Mouse (Mus musculus): Measurements from ENCODE around the gene Pum1.
"Not testable (repeated sequence)": the region's sequence is repeated elsewhere in the genome, so short reads cannot be mapped to it uniquely, and the experiment has no call there.

The Pum1 gene

GRCm38 (mm10) chr4:130668541-130668940 is 5.4 kb downstream of the Pum1 start:
- no peak for DNase-seq (ENCODE audit: low read depth, low spot score)

GRCm38 (mm10) chr4:130668991-130669390 is 5.9 kb downstream of the Pum1 start:
- peak; percentile 14 for DNase-seq (ENCODE audit: low read depth, low spot score)

- not testable (repeated sequence) for DNase-seq (ENCODE audit: low read depth, low spot score)
Observed at GRCm38 (mm10) chr4:130670023-130670422, 6.9 kb downstream of the Pum1 start.

- no peak for DNase-seq (ENCODE audit: low read depth, low spot score)
Observed at GRCm38 (mm10) chr4:130671079-130671845, 8.1 kb downstream of the Pum1 start.

- no peak for DNase-seq (ENCODE audit: low read depth, low spot score)
Observed at GRCm38 (mm10) chr4:130672161-130672560, 9.0 kb downstream of the Pum1 start.

- no peak for DNase-seq (ENCODE audit: low read depth, low spot score)
Observed at GRCm38 (mm10) chr4:130676746-130677145, 13.6 kb downstream of the Pum1 start.

- DNase-seq (ENCODE audit: low read depth, low spot score) = no peak
Observed at GRCm38 (mm10) chr4:130678149-130678548, 15.0 kb downstream of the Pum1 start.

GRCm38 (mm10) chr4:130680676-130681075 is 17.6 kb downstream of the Pum1 start:
- no peak for DNase-seq (ENCODE audit: low read depth, low spot score)

GRCm38 (mm10) chr4:130683051-130683450 is 19.9 kb downstream of the Pum1 start:
- not testable (repeated sequence) for DNase-seq (ENCODE audit: low read depth, low spot score)

- DNase-seq (ENCODE audit: low read depth, low spot score) = no peak
Observed at GRCm38 (mm10) chr4:130693936-130694335, 30.8 kb downstream of the Pum1 start.

GRCm38 (mm10) chr4:130694982-130695381 is 31.9 kb downstream of the Pum1 start:
- DNase-seq (ENCODE audit: low read depth, low spot score) = no peak

- DNase-seq (ENCODE audit: low read depth, low spot score) = no peak
Observed at GRCm38 (mm10) chr4:130701061-130701460, 37.9 kb downstream of the Pum1 start.

- no peak for DNase-seq (ENCODE audit: low read depth, low spot score)
Observed at GRCm38 (mm10) chr4:130702835-130703535, 39.9 kb downstream of the Pum1 start.

- no peak for DNase-seq (ENCODE audit: low read depth, low spot score)
Observed at GRCm38 (mm10) chr4:130703601-130704000, 40.5 kb downstream of the Pum1 start.

- no peak for DNase-seq (ENCODE audit: low read depth, low spot score)
Observed at GRCm38 (mm10) chr4:130704615-130705014, 41.5 kb downstream of the Pum1 start.

GRCm38 (mm10) chr4:130706215-130707000 is 43.3 kb downstream of the Pum1 start:
- DNase-seq (ENCODE audit: low read depth, low spot score) = no peak

- no peak for DNase-seq (ENCODE audit: low read depth, low spot score)
Observed at GRCm38 (mm10) chr4:130711353-130711848, 48.3 kb downstream of the Pum1 start.

- DNase-seq (ENCODE audit: low read depth, low spot score) = no peak
Observed at GRCm38 (mm10) chr4:130712341-130712740, 49.2 kb downstream of the Pum1 start.

GRCm38 (mm10) chr4:130713430-130713829 is 50.3 kb downstream of the Pum1 start:
- no peak for DNase-seq (ENCODE audit: low read depth, low spot score)

GRCm38 (mm10) chr4:130715126-130715525 is 52.0 kb downstream of the Pum1 start:
- no peak for DNase-seq (ENCODE audit: low read depth, low spot score)

- no peak for DNase-seq (ENCODE audit: low read depth, low spot score)
Observed at GRCm38 (mm10) chr4:130715623-130716022, 52.5 kb downstream of the Pum1 start.

GRCm38 (mm10) chr4:130719348-130719747 is 56.2 kb downstream of the Pum1 start:
- no peak for DNase-seq (ENCODE audit: low read depth, low spot score)

Data from mesoderm, embryonic 11.5 days (tissue).